Mouse (Mus musculus): ENCODE results near the gene Slc25a12. TPM values are rescaled to one million over a fixed set of nuclear protein-coding genes. Genes with fewer than 3 reads are reported as not detected.

The Slc25a12 gene
- total RNA-seq, 2 experiments from 2014 or later, result 175 to 176 TPM

- no peak for DNase-seq
Observed at GRCm38 (mm10) chr2:71349511-71349910, 18.0 kb downstream of the Slc25a12 start.

- DNase-seq, result no peak
Observed at GRCm38 (mm10) chr2:71347732-71348490, 19.6 kb downstream of the Slc25a12 start.

GRCm38 (mm10) chr2:71347160-71347559 is 20.4 kb downstream of the Slc25a12 start:
- no peak for DNase-seq

GRCm38 (mm10) chr2:71343884-71344640 is 23.5 kb downstream of the Slc25a12 start:
- no peak for DNase-seq

- no peak for DNase-seq
Observed at GRCm38 (mm10) chr2:71340126-71340525, 27.4 kb downstream of the Slc25a12 start.

- no peak for DNase-seq
Observed at GRCm38 (mm10) chr2:71338145-71338796, 29.3 kb downstream of the Slc25a12 start.

GRCm38 (mm10) chr2:71336631-71337030 is 30.9 kb downstream of the Slc25a12 start:
- DNase-seq, result no peak

- DNase-seq, result no peak
Observed at GRCm38 (mm10) chr2:71336209-71336608, 31.3 kb downstream of the Slc25a12 start.

- DNase-seq, result no peak
Observed at GRCm38 (mm10) chr2:71333986-71334822, 33.3 kb downstream of the Slc25a12 start.

- no peak for DNase-seq
Observed at GRCm38 (mm10) chr2:71329761-71330160, 37.8 kb downstream of the Slc25a12 start.

- DNase-seq, result no peak
Observed at GRCm38 (mm10) chr2:71328391-71329160, 39.0 kb downstream of the Slc25a12 start.

GRCm38 (mm10) chr2:71327715-71328114 is 39.8 kb downstream of the Slc25a12 start:
- DNase-seq, result no peak

- no peak for DNase-seq
Observed at GRCm38 (mm10) chr2:71326766-71327464, 40.6 kb downstream of the Slc25a12 start.

GRCm38 (mm10) chr2:71323886-71324285 is 43.7 kb downstream of the Slc25a12 start:
- no peak for DNase-seq

GRCm38 (mm10) chr2:71321486-71321885 is 46.1 kb downstream of the Slc25a12 start:
- no peak for DNase-seq

- DNase-seq, result no peak
Observed at GRCm38 (mm10) chr2:71316116-71316789, 51.3 kb downstream of the Slc25a12 start.

GRCm38 (mm10) chr2:71315022-71315421 is 52.5 kb downstream of the Slc25a12 start:
- no peak for DNase-seq

- DNase-seq, result no peak
Observed at GRCm38 (mm10) chr2:71314080-71314479, 53.5 kb downstream of the Slc25a12 start.

- DNase-seq, result no peak
Observed at GRCm38 (mm10) chr2:71312067-71312466, 55.5 kb downstream of the Slc25a12 start.

GRCm38 (mm10) chr2:71309726-71310125 is 57.8 kb downstream of the Slc25a12 start:
- no peak for DNase-seq
